Mouse (Mus musculus) left cerebral cortex, adult 8-10 months (tissue): ENCODE measurements around the gene Tmem240. TPM values are rescaled to one million over a fixed set of nuclear protein-coding genes. Genes with fewer than 3 reads are reported as not detected.
"Not testable (repeated sequence)": the region's sequence is repeated elsewhere in the genome, so short reads cannot be mapped to it uniquely, and the experiment has no call there.

Experiments used
- DNase-seq, 2 experiments: peaks; one replicate each; pipeline ENCODE4 v3.0.0; 2022; ENCODE audit warnings: low spot score in 2 of 2
- total RNA-seq, 4 experiments: library from RNA; stranded (reverse); gene quantifications; 2 replicates each; pipeline ENCODE4 v1.2.4; 2022

Tmem240 gene
- total RNA-seq, 4 experiments from 2014 or later = 43.9 to 53.3 (median 48.9) TPM

- peak in 1 of 2 experiments; percentile 50 for DNase-seq
These were observed 527 bp downstream of the Tmem240 start for GRCm38 (mm10) chr4:155734951-155735702.

DNA sequence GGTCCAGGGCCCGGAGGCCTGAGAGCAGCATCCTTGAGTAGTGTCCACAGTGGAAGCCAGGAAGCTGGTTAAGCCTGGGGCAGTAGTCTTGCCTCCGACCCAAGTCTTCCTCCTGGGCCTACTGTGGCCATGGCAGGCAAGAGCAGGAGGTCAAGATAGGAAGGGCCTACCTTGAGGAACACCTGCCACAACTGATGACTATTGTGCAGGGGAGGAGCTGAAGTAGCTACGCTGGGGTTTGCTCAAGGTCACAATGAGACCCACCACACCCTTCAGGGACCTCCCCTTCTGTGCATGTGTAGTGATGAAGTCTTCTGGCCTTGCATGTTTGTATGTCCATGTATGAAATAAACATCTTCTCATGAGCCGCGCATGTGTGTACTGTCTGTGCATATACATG is 1.2 kb downstream of the Tmem240 start:
- no peak for DNase-seq

DNA sequence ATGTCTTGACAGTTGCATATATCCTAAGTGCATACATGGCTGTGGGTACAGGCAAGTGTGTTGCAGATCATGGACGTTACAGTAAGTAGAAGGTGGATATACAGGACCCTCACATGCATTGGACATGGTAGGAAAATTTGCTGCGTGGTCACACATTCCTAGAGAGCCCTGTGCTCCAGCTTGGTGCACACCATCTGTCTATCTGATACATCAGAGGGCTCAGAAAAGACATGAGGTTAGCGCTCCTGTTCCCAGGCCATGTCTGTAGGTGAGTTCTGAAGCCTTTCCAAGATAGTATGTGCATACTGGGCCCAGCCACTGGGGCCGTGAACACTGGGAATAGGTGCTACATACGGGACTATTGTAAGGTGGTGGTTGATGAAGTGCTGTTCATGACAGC is 1.8 kb downstream of the Tmem240 start:
- DNase-seq = no peak

- DNase-seq = peak in 1 of 2 experiments; percentile 73
These were observed 3.7 kb downstream of the Tmem240 start for GRCm38 (mm10) chr4:155738262-155738661.

DNA sequence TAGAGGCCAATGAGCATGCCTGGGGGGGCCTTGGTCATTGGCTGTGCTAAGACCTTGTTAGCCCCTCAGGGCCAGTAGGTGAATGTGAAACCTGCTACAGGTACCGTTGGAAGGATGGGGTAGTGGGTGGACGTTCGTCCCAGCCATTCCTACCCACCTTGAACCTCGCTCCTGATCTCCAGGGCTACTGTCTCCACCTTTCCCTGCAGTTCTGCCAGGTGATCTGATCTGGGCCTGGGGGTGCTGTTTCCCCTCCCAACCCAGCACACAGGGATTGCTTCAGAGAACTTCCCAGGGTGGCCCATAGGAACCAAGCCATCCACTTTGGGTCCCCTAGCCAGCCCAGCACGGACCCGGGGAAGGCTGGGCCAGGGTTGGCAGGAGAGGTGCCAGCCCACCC is 4.6 kb downstream of the Tmem240 start:
- DNase-seq = no peak

- no peak for DNase-seq
These were observed 5.4 kb downstream of the Tmem240 start for GRCm38 (mm10) chr4:155739741-155740636.

DNA sequence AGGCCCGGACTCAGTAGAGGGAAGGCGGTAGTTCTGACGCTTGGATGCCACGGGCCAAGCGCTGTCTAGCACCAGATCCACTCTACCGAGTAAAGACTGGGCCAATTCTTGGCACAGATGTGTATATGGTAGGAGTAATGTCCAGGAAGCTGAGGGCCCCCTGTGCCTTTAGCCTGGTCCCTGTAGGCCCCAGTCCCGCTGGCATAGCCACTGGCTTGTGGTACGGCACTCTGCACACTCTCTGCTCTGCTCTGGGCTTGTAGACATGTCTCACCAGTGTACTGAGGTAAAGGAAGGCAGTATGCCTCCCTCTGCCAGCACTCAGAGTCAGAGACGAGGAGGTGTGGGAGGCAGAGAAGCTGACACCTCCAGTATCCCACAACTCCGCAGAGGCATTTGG is 6.1 kb downstream of the Tmem240 start:
- not testable (repeated sequence) for DNase-seq

DNA sequence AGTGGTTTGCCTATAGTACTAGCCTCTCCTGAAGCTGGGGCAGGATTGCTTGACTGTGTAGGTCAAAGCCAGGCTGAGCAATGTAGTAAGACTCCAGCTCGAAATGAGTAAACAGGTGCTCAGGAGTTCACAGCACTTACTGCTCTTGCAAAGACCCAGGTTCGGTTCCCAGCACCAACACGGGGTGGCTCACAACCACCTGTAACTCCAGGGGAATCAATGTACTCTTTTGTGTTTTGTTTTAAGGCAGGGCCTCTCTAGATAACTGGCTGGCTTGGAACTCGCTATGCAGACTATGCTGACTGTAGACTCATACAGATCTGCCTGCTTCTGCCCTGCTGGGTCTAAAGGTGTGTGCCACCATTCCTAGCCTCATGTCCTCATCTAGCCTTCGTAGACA is 8.1 kb downstream of the Tmem240 start:
- no peak for DNase-seq

DNA sequence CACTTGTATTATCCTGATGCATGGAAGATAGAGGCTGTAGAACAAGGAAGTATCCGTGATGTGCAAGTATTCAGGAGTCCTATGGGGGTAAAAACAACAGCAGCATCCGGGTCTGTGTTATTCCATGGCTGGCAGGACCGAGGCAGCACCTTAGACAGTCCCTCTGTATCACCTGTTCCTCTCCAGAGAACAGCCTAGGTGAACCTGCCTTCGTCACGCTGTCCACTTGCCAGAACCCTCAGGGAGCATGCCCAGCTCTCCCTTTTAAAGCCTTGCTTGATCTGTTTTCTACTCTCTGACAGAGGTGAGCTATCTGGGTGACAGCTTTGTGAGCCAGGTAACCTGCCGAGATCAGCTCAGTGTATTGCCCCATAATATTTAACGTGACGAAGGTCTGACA is 9.9 kb downstream of the Tmem240 start:
- no peak for DNase-seq

- DNase-seq = no peak
These were observed 10.5 kb downstream of the Tmem240 start for GRCm38 (mm10) chr4:155745136-155745535.

- no peak for DNase-seq
These were observed 11.5 kb downstream of the Tmem240 start for GRCm38 (mm10) chr4:155746036-155746548.

GRCm38 (mm10) chr4:155746575-155747490 is 12.2 kb downstream of the Tmem240 start:
- DNase-seq = no peak

- DNase-seq = no peak
These were observed 22.4 kb downstream of the Tmem240 start for GRCm38 (mm10) chr4:155757011-155757410.

DNA sequence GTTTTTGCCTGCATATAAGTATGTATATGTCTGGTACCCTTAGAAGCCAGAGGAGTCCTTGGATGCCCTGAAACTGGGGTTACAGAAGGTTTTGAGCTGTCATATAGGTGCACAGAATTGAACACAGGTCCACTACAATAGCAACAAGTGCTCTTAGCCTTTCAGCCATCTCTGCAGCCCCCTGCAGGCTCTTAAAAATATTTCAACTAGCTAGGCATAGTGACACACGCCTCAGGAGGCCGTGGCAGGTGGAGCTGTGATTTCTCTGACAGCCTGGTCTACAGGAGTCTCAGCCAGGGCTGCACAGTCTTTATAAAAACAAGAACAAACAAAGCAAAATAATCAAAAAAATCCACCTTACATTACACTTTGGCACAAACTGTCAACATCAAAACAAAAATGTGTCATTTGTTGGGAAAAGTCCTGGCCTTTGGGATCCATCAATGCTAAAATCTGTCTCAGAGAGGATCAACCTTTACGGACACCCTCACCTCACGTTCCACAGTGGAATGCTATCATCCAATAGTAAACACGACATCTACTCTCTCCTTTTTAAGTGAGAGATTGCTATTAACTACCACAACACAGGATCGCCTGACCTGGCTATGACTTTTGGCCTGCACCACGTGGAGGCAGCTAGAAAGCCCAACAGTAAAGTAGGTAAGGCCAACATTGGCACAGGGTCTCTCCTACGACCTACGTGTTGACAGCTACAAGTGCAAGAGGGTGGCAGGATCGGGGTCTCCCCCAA is 25.4 kb downstream of the Tmem240 start:
- no peak for DNase-seq

- DNase-seq = peak; percentile 95 to 97
These were observed 26.2 kb downstream of the Tmem240 start, which contains the start of gene Atad3a for GRCm38 (mm10) chr4:155760613-155761355. Atad3a (minus strand) TSS chr4:155761093.

- no peak for DNase-seq
These were observed 26.9 kb downstream of the Tmem240 start for GRCm38 (mm10) chr4:155761356-155762099.

DNA sequence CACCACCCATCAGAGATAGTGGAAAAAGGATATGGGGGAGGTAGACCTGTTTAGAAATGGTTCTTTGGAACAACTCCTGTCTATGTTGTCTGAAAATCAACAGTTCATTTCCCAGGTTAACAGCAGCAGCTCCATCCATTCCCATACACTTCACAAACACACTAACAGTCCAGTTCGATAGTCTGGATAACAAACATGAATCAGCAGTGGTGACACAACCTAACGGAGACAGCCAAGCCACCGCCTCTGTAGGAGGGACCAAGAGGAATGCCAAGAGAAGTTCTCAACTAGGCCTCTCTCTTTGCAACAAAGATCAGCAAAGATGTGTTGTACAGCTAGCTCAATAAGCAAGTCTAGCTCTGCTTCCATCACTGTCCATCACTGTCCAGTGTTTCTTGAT is 27.8 kb downstream of the Tmem240 start:
- DNase-seq = no peak

DNA sequence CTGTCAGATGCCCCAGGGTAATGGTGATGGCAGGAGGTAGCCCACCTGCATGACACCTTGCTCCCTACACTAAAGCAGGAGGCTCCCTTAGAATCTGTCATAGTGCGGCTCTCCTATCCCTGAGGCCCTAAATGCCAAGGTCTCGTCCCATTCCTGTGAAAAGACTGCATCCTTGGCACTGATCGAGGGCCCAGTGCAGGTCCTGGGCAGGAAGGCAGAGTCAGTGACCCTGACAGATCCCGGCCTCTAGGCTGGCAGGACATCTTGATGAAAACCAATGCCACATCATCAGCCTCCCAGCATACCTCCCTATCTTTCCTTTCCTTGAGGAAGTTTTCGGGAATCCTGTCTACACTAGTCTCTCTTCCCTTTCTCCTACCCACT is 34.9 kb downstream of the Tmem240 start:
- no peak for DNase-seq
